Mouse (Mus musculus): ENCODE measurements around the gene Lmntd2.

DNA sequence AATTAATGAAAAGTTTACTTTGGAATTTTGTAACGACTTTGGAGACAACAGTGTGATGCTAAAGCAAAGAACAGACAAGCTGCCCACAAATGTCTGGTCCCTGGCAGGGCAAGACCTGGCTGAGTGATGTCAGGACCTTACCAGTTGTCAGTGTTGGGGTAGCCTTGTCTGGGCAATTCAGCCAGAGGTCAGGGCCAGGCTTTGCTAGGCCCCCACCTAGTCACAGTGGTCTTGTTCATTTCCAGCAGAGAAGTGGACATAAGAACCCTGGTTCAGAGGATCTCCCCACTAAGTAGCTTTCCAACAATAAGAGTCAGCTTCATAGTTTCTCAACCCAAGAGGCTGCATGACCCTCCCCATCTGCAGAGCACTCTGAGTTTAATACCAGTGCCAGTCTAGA is 6.5 kb upstream of the Lmntd2 start:
- no peak for TF ChIP-seq CTCF (conservative IDR thresholded peaks at IDR 0.05; ENCODE audit: insufficient read depth, insufficient read length, low read depth, low read length)
- TF ChIP-seq POLR2A (IDR thresholded peaks at IDR 0.05; ENCODE audit: low read depth, low read length) = no peak

Data from kidney, adult 2 months (tissue).